Mouse (Mus musculus) gastrocnemius, postnatal 4 days (tissue): ENCODE data around the gene Khdc4. TPM values are rescaled to one million over a fixed set of nuclear protein-coding genes. Genes with fewer than 3 reads are reported as not detected.

Source experiments
- DNase-seq, 2 experiments: peaks; one replicate each; pipeline ENCODE4 v3.0.0; 2021 to 2022; ENCODE audit warnings: low spot score in 2 of 2, mixed read lengths in 2 of 2
- total RNA-seq, 2 experiments: library from RNA; stranded (reverse); gene quantifications; 2 replicates each; pipeline ENCODE4 v1.2.3; 2021

Khdc4 gene
- total RNA-seq, 2 experiments from 2014 or later = 33.9 to 49.0 TPM

GRCm38 (mm10) chr3:88717198-88717798 lies 31.7 kb downstream of the Khdc4 start:
- peak in 1 of 2 experiments; percentile 31 for DNase-seq

DNA sequence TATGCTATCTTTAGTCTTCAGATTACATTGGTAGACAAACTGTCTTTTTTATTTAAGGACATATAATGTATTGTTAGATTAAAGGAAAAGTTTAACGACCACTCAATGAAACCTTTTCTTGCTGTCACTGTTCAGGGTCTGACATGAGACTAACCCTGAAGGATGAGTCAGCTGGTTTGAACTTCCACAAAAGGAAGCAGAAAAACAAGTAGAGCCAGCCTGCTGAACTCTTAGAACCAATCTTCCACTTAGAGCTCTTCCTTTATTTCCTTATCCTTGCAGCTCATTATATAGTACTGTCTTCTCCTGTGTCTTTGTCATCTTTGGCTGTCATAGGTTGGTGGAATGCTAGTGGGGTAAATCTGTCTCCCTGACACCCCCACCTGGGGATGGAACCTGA lies 32.2 kb downstream of the Khdc4 start:
- DNase-seq = no peak

GRCm38 (mm10) chr3:88719098-88719497 lies 33.5 kb downstream of the Khdc4 start:
- DNase-seq = no peak

DNA sequence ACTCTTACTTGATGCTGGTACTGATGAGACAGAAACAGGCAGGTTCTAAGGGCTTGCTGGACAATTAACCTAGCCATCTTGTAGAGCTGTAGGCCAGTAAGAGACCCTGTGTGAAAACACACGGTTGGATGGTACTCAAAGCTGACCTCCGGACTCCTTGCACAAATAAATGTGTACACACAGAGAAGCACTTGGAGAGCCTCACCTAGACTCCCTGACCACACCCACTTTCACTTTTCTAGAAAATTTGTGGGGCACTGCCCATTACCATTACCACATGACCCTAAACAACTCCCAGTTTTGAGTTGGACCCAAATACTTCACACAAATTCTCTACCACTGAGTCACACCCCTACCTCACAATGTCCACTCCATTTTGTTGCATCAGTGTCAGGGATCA lies 51.0 kb downstream of the Khdc4 start:
- DNase-seq = no peak

DNA sequence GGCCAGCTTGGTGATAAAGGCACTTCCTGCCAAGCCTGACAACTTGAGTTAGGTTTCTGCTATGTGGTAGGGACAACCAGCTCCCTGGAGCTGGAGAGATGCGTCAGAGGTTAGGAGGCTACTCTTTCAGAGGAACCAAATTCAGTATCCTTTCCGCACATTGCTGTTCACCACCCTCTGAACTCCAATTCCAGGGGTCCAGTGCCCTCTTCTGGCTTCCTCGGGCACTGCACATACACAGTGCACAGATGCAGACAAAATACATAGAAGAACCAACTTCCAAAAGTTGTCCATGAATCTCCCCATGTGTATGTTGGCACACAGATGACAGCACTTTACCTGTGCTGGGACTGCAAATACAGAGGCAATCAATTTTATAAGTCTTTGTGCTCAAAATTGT lies 53.0 kb downstream of the Khdc4 start:
- DNase-seq = peak in 1 of 2 experiments; percentile 48

- DNase-seq = no peak
Measured at GRCm38 (mm10) chr3:88740147-88740546, 54.5 kb downstream of the Khdc4 start.

- no peak for DNase-seq
Measured at GRCm38 (mm10) chr3:88745534-88745933, 59.9 kb downstream of the Khdc4 start.

GRCm38 (mm10) chr3:88746139-88746870 lies 60.7 kb downstream of the Khdc4 start:
- DNase-seq = no peak

DNA sequence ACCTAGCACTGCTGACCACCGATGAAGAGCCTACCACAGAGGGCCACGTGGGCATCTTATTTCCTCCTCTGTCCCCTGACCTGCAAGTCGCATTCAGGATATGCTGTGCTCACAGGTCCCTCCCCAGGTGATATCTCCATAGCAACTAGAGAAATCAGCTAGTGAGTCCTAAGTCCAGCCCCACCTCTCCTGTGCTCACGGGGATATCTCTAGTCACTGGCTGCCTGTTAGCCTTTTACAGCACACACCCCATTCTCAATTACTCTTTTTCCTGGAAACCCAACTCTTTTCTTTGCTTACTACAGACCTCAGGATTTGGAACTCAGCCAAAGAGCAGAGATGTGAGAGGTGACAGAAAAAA lies 61.2 kb downstream of the Khdc4 start:
- DNase-seq = no peak

- DNase-seq = no peak
Measured at GRCm38 (mm10) chr3:88754283-88754682, 68.7 kb downstream of the Khdc4 start.

DNA sequence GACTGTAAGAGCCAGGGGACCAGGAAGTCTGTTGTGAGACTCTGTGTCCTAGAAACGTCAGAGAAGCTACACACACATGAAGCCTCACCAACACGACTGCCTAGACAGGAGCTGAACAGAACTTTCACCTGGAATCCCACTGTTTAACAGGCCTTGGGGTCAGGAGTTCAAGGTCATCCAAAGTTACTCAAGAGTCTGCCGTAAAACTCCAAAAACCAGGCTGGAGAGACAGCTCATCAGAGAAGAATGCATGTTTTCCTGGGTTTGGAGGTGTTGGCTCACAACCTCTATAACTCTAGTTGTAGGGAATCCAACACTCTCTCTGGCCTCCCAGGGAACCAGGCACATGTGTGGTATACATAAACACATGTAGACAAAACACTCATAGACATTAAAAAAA lies 69.9 kb downstream of the Khdc4 start:
- DNase-seq = no peak

DNA sequence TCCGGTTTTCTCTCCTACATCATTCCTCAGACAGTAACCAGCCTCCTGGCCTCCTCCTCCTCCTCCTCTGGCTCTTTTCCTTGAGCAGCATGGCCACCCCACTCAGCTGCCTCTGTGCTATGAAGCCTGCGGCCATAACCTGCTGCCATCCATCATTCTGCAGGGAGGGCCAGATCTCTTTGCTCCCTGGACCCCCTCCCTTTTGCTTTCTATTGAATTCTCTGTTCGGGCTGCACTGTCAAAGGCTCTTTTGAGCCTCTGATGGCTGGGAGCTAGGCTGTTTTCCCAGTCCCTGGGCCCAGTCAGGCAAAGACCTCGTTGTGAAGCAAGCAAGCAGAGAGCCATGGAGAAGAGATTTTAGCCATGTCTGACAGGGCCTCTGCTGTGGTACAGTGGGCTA lies 70.7 kb downstream of the Khdc4 start:
- no peak for DNase-seq

DNA sequence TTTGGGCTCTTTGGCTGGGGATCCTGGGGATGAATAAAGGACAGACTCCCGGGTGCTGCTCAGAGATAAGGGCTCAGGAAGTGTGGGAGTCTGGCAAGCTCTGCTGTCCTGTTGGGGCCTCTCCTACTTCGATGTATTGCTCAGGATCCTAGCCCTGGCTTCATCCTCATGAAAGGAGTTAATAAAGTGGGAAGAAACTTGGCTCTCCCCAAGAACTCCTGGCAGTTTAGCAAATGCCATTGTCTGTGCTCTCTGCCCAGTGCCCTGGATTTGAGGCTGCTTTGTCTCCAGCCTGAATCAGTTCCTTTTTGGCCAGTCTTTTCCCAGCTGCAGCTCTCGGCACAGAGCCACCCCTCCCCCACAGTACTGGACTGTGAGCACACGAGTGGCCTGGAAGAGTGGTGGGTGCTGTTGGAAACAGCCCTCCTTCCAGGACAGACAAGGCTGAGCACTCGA lies 72.5 kb downstream of the Khdc4 start:
- DNase-seq = peak; percentile 69 to 87

GRCm38 (mm10) chr3:88761619-88762018 lies 76.0 kb downstream of the Khdc4 start:
- no peak for DNase-seq

DNA sequence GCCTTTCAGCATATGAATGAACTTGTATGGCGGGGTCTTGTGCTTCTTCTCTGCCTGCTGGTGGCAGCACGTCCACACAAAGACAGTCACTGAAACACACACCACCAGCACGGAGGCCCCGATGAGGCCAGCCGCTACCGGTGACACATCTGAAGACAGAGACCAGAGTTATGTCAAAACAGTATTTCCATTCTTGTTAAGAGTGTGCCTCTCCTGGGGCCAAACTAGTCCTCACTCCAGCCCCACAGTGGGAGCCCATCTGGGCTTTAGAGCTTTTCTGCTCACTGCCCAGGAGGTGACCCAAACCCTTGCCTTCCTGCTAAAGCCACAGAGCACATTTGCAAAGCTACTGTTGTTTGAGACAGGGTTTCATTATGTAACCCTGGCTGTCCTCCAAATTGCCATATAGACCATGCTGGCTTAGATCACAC lies 76.8 kb downstream of the Khdc4 start:
- no peak for DNase-seq

Other genes starting within 250 kb of the Khdc4 start
- 1 to 10 TPM; 3.0 to 4.4 TPM for gene Sema4a, start 224.6 kb upstream of the Khdc4 start, total RNA-seq
- gene Lmna, start 175.8 kb upstream of the Khdc4 start, total RNA-seq = 100 to 1,000 TPM; 355 to 365 TPM
- gene Mex3a, start 153.4 kb upstream of the Khdc4 start, total RNA-seq = 10 to 100 TPM; 12.9 to 13.1 TPM
- gene Rab25, start 137.5 kb upstream of the Khdc4 start, total RNA-seq = under 1 TPM; 0.57 to 0.91 TPM
- gene Lamtor2, start 132.7 kb upstream of the Khdc4 start, total RNA-seq = 10 to 100 TPM; 78.5 to 81.4 TPM
- 10 to 100 TPM; 54.9 to 58.0 TPM for gene Ubqln4, start 132.0 kb upstream of the Khdc4 start, total RNA-seq
- gene Ssr2, start 109.9 kb upstream of the Khdc4 start, total RNA-seq = 100 to 1,000 TPM; 150 to 159 TPM
- gene Arhgef2, start 79.8 kb upstream of the Khdc4 start, total RNA-seq = 100 to 1,000 TPM; 161 to 166 TPM
- gene Rxfp4, start 32.7 kb upstream of the Khdc4 start, total RNA-seq = not detected
- gene Rit1, start 31.0 kb downstream of the Khdc4 start, total RNA-seq = 10 to 100 TPM; 32.1 to 33.2 TPM
- 1 to 10 TPM; 5.5 to 6.2 TPM for gene Syt11, start 89.4 kb downstream of the Khdc4 start, total RNA-seq
- gene Gon4l, start 149.4 kb downstream of the Khdc4 start, total RNA-seq = 10 to 100 TPM; 24.6 to 27.5 TPM
- 10 to 100 TPM; 27.5 to 31.7 TPM for gene Msto1, start 228.2 kb downstream of the Khdc4 start, total RNA-seq